27 mouse cellular contexts compared by ENCODE assay signal in the genomic region with DNA sequence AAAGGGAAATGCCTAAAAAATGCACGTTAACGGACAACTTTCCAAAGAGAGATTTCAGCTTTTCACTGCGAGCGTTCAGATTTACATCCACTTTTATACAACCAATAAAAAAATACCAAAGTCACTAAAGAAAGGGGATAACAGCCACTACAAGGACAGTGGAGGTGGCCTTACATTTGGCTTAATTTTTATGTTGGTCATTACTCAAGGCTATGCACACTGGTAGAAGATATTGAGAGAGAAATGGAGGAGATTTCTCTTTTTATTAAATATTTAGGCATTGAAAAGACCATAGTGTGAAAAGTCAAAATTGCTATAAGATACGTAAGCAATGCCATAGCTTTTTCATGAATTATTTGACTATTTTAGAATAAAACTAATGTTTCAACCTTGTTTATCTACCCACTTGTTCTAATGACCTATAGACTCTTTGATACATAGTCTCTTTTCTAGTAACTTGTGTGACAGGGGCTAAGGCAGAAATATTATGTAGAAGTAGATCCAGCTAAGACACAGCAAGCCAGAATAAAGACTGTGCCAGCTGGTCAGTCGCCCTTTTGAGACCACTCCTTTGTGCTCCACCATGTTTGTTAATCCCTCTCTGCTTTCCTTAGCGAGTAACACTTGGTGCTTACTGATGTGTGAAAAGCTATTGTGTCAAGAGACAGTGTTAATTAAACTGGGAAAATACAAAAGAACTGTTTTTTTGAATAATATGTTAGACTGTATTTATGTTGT. TPM values are rescaled to one million over a fixed set of nuclear protein-coding genes. Genes with fewer than 3 reads are reported as not detected.
DNase-seq lines count a peak whose midpoint lies in the region; ATAC-seq and TF ChIP-seq lines count a peak whose summit lies in the region.
"Had no signal": no experiment of that assay in that cellular context is flagged by ENCODE, and none has a peak within 500 bp of the region (broad histone marks: within the 10 kb centered on the region; RNA-seq: fewer than 3 reads in every experiment).

No protein-coding gene starts in this region.

- WGBS in forebrain, embryonic 14.5 days: 59% methylated on average over 7 of the region's 7 CpGs
- 61% methylated on average over 7 of the region's 7 CpGs for WGBS in forebrain, postnatal 0 days
- 59% methylated on average over 7 of the region's 7 CpGs for WGBS in midbrain, embryonic 11.5 days
- WGBS in midbrain, embryonic 16.5 days: 58% methylated on average over 7 of the region's 7 CpGs
- 70% methylated on average over 7 of the region's 7 CpGs for WGBS in liver, embryonic 12.5 days (ENCODE audit: insufficient replicate concordance)

- no peaks in the 10 kb centered on the region for H3K9me3 ChIP-seq in forebrain, embryonic 14.5 days (replicated peaks; ENCODE audit: control insufficient read depth, low read length)
- no peaks in the 10 kb centered on the region for H3K9me3 ChIP-seq in forebrain, postnatal 0 days (ENCODE audit: low read length)
- no peaks in the 10 kb centered on the region for H3K9me3 ChIP-seq in midbrain, embryonic 11.5 days (ENCODE audit: control insufficient read depth, low read length)
- H3K9me3 ChIP-seq in midbrain, embryonic 16.5 days (replicated peaks; ENCODE audit: control insufficient read depth, low read length, poor library complexity, severe bottlenecking): no peaks in the 10 kb centered on the region
- no peaks in the 10 kb centered on the region for H3K9me3 ChIP-seq in liver, embryonic 12.5 days (replicated peaks)
- H3K9me3 ChIP-seq: kidney, embryonic 15.5 days; neural tube, embryonic 13.5 days; stomach, embryonic 15.5 days had no signal

- no peak overlapping the region for H3K4me2 ChIP-seq in forebrain, embryonic 14.5 days (ENCODE audit: low read length)
- H3K4me2 ChIP-seq in forebrain, postnatal 0 days (ENCODE audit: low read depth): no peak overlapping the region
- no peak overlapping the region for H3K4me2 ChIP-seq in midbrain, embryonic 11.5 days
- no peak overlapping the region for H3K4me2 ChIP-seq in midbrain, embryonic 16.5 days (ENCODE audit: low read length)
- H3K4me2 ChIP-seq in liver, embryonic 12.5 days: no peak overlapping the region
- H3K4me2 ChIP-seq: kidney, embryonic 15.5 days; neural tube, embryonic 13.5 days; stomach, embryonic 15.5 days had no signal

- H3K27ac ChIP-seq in forebrain, embryonic 14.5 days (ENCODE audit: low read depth, low read length): no peak overlapping the region
- no peak overlapping the region for H3K27ac ChIP-seq in forebrain, postnatal 0 days (ENCODE audit: low read depth, low read length)
- no peak overlapping the region for H3K27ac ChIP-seq in midbrain, embryonic 11.5 days (ENCODE audit: low read depth, low read length)
- H3K27ac ChIP-seq in midbrain, embryonic 16.5 days (ENCODE audit: low read length): no peak overlapping the region
- no peak overlapping the region for H3K27ac ChIP-seq in liver, embryonic 12.5 days
- H3K27ac ChIP-seq: heart, adult 2 months; kidney, embryonic 15.5 days; neural tube, embryonic 13.5 days; stomach, embryonic 15.5 days had no signal

- no peaks in the 10 kb centered on the region for H3K4me1 ChIP-seq in forebrain, embryonic 14.5 days (ENCODE audit: control insufficient read depth, insufficient read depth, low read length)
- no peaks in the 10 kb centered on the region for H3K4me1 ChIP-seq in forebrain, postnatal 0 days (ENCODE audit: insufficient read depth)
- H3K4me1 ChIP-seq in midbrain, embryonic 11.5 days (ENCODE audit: control insufficient read depth, insufficient read depth, low read length): no peaks in the 10 kb centered on the region
- no peaks in the 10 kb centered on the region for H3K4me1 ChIP-seq in midbrain, embryonic 16.5 days (ENCODE audit: control insufficient read depth, insufficient read depth, low read length)
- no peaks in the 10 kb centered on the region for H3K4me1 ChIP-seq in liver, embryonic 12.5 days
- H3K4me1 ChIP-seq: kidney, embryonic 15.5 days; neural tube, embryonic 13.5 days; stomach, embryonic 15.5 days had no signal

- peak; percentile 13 for DNase-seq in forebrain, embryonic 14.5 days (ENCODE audit: low spot score)
- no peak for DNase-seq in forebrain, postnatal 0 days
- DNase-seq in midbrain, embryonic 11.5 days (ENCODE audit: low spot score, missing footprints): peak; percentile 89
- peak; percentile 5 for DNase-seq in embryo, embryonic 11 days
- DNase-seq in retina, embryonic 14.5 days (ENCODE audit: low spot score): peak; percentile 38
- DNase-seq: adrenal gland, adult 2 months; cerebellum, adult 18-20 months; cerebellum, postnatal 14 days; gastrocnemius, postnatal 36 days; heart, adult 2 months; kidney, adult 11 months; kidney, postnatal 36 days; layer of hippocampus, postnatal 36 days; liver, postnatal 0 days; lung, postnatal 14 days; thymus, postnatal 25 days had no signal

- peak; percentile 54; the same call in 1 of the 2 replicates for ATAC-seq in forebrain, embryonic 14.5 days
- ATAC-seq in forebrain, postnatal 0 days: no peak
- peak; percentile 97 for ATAC-seq in midbrain, embryonic 11.5 days (ENCODE audit: low FRiP score)
- no peak for ATAC-seq in midbrain, embryonic 16.5 days
- ATAC-seq in liver, embryonic 12.5 days: no peak
- ATAC-seq: liver, postnatal 0 days had no signal

- no peak overlapping the region for H3K4me3 ChIP-seq in forebrain, embryonic 14.5 days (ENCODE audit: low read depth, low read length)
- no peak overlapping the region for H3K4me3 ChIP-seq in forebrain, postnatal 0 days (ENCODE audit: low read depth, low read length)
- no peak overlapping the region for H3K4me3 ChIP-seq in midbrain, embryonic 11.5 days (ENCODE audit: low read depth, low read length)
- no peak overlapping the region for H3K4me3 ChIP-seq in midbrain, embryonic 16.5 days (ENCODE audit: low read depth, low read length)
- H3K4me3 ChIP-seq in liver, embryonic 12.5 days: no peak overlapping the region
- H3K4me3 ChIP-seq: heart, adult 2 months; kidney, embryonic 15.5 days; neural tube, embryonic 13.5 days; stomach, embryonic 15.5 days had no signal

- H3K9ac ChIP-seq in forebrain, embryonic 14.5 days (ENCODE audit: low read length): no peak overlapping the region
- H3K9ac ChIP-seq in forebrain, postnatal 0 days: no peak overlapping the region
- no peak overlapping the region for H3K9ac ChIP-seq in midbrain, embryonic 11.5 days (ENCODE audit: low read length)
- no peak overlapping the region for H3K9ac ChIP-seq in midbrain, embryonic 16.5 days (ENCODE audit: low read depth, low read length)
- H3K9ac ChIP-seq in liver, embryonic 12.5 days: no peak overlapping the region
- H3K9ac ChIP-seq: kidney, embryonic 15.5 days; liver, postnatal 0 days; neural tube, embryonic 13.5 days; stomach, embryonic 15.5 days had no signal

- no peaks in the 10 kb centered on the region for H3K36me3 ChIP-seq in forebrain, embryonic 14.5 days (ENCODE audit: control insufficient read depth, insufficient read depth, low read length)
- H3K36me3 ChIP-seq in forebrain, postnatal 0 days (ENCODE audit: insufficient read depth): no peaks in the 10 kb centered on the region
- H3K36me3 ChIP-seq in midbrain, embryonic 11.5 days (ENCODE audit: control insufficient read depth, insufficient read depth, low read length): no peaks in the 10 kb centered on the region
- no peaks in the 10 kb centered on the region for H3K36me3 ChIP-seq in midbrain, embryonic 16.5 days (ENCODE audit: control insufficient read depth, insufficient read depth, low read length)
- no peaks in the 10 kb centered on the region for H3K36me3 ChIP-seq in liver, embryonic 12.5 days
- H3K36me3 ChIP-seq: kidney, embryonic 15.5 days; neural tube, embryonic 13.5 days; stomach, embryonic 15.5 days had no signal

- TF ChIP-seq CTCF in forebrain, postnatal 0 days (IDR thresholded peaks at IDR 0.05; ENCODE audit: low read depth): no peak

- no peaks in the 10 kb centered on the region for H3K27me3 ChIP-seq in forebrain, embryonic 14.5 days (replicated peaks; ENCODE audit: control insufficient read depth, insufficient read depth, low read length)
- no peaks in the 10 kb centered on the region for H3K27me3 ChIP-seq in forebrain, postnatal 0 days (ENCODE audit: insufficient read depth, low read length)
- no peaks in the 10 kb centered on the region for H3K27me3 ChIP-seq in midbrain, embryonic 11.5 days (ENCODE audit: control insufficient read depth, insufficient read depth, low read length)
- H3K27me3 ChIP-seq in midbrain, embryonic 16.5 days (ENCODE audit: control insufficient read depth, insufficient read depth, low read depth, low read length): no peaks in the 10 kb centered on the region
- H3K27me3 ChIP-seq in liver, embryonic 12.5 days (replicated peaks): no peaks in the 10 kb centered on the region
- H3K27me3 ChIP-seq: kidney, embryonic 15.5 days; neural tube, embryonic 13.5 days; stomach, embryonic 15.5 days had no signal

RNA-seq across cellular contexts. Expression of a gene that starts 10.4 kb away (rescaled TPM):
- not detected in 2 replicates for polyA plus RNA-seq in forebrain, embryonic 14.5 days (2014; fragmentation: Nextera tagmentation; extraction: Ambion mirVana)
- total RNA-seq in forebrain, postnatal 0 days (2014; rRNA removed): 0.08 and 3.2 TPM in 2 replicates
- 0.05 TPM in 1 of 2 replicates, not detected in the other for polyA plus RNA-seq in forebrain, postnatal 0 days (2015; fragmentation: Nextera tagmentation; extraction: Ambion mirVana)
- polyA plus RNA-seq in midbrain, embryonic 11.5 days (2014; fragmentation: Nextera tagmentation; extraction: Ambion mirVana): not detected in 2 replicates
- 3.8 TPM in 1 of 2 replicates, not detected in the other for polyA plus RNA-seq in midbrain, embryonic 16.5 days (2015; fragmentation: Nextera tagmentation; extraction: Ambion mirVana)
- 0.06 TPM in 1 of 2 replicates, not detected in the other for polyA plus RNA-seq in liver, embryonic 12.5 days (2016; fragmentation: Nextera tagmentation; extraction: Ambion mirVana)
- total RNA-seq: gastrocnemius, adult 18-20 months; gastrocnemius, postnatal 36 days; layer of hippocampus, adult 8-10 months; layer of hippocampus, postnatal 36 days; megakaryocyte progenitor cell, adult 5-6 weeks; MEL; monocyte, adult 5-6 weeks had no signal
- polyA plus RNA-seq: limb, embryonic 11.5 days; neural tube, embryonic 13.5 days had no signal

Comparison
In these comparisons a context has a peak if more than half of its experiments do, and no peak if none do; other contexts are left out.
1. ATAC-seq: peak in forebrain, embryonic 14.5 days (single experiment) and midbrain, embryonic 11.5 days (single experiment); none in forebrain, postnatal 0 days (single experiment), midbrain, embryonic 16.5 days (single experiment) and liver, embryonic 12.5 days (single experiment).